ENCODE assay signal across 9 mouse cellular contexts in genomic region chr2:80037971-80038370, GRCm38 (mm10).
DNase-seq lines count a peak whose midpoint lies in the region; ATAC-seq and TF ChIP-seq lines count a peak whose summit lies in the region.
"Had no signal": no experiment of that assay in that cellular context is flagged by ENCODE, and none has a peak within 500 bp of the region (broad histone marks: within the 10 kb centered on the region; RNA-seq: fewer than 3 reads in every experiment).

No protein-coding gene starts in this region.

- WGBS in lung, postnatal 0 days, result 30% methylated on average over 5 of the region's 5 CpGs
- WGBS in intestine, embryonic 15.5 days, result 42% methylated on average over 5 of the region's 5 CpGs
- WGBS in stomach, embryonic 16.5 days, result 30% methylated on average over 5 of the region's 5 CpGs

- no peaks in the 10 kb centered on the region for H3K9me3 ChIP-seq in lung, postnatal 0 days (ENCODE audit: low read length)
- H3K9me3 ChIP-seq in intestine, embryonic 15.5 days, result no peaks in the 10 kb centered on the region
- no peaks in the 10 kb centered on the region for H3K9me3 ChIP-seq in stomach, embryonic 16.5 days (replicated peaks; ENCODE audit: control insufficient read depth, low read length)

- no peak for TF ChIP-seq EP300 in lung, postnatal 0 days (IDR thresholded peaks at IDR 0.05)

- intact Hi-C loops in heart, postnatal 25 days (cut with DNase I), result no loop called here

- H3K4me1 ChIP-seq in lung, postnatal 0 days (ENCODE audit: insufficient read depth, low read depth, low read length), result no peaks in the 10 kb centered on the region
- no peaks in the 10 kb centered on the region for H3K4me1 ChIP-seq in intestine, embryonic 15.5 days (replicated peaks)
- H3K4me1 ChIP-seq in stomach, embryonic 16.5 days (ENCODE audit: control insufficient read depth, insufficient read depth, low read length), result no peaks in the 10 kb centered on the region

- H3K27ac ChIP-seq in lung, postnatal 0 days (ENCODE audit: low read length), result 0 out of 2 replicates have a peak overlapping the region, but pooled peaks have one; percentile 66
- H3K27ac ChIP-seq in intestine, embryonic 15.5 days, result peak overlapping the region; percentile 72; the same call in 1 of the 2 replicates
- peak overlapping the region; percentile 84 for H3K27ac ChIP-seq in stomach, embryonic 16.5 days (ENCODE audit: low read length)

- H3K36me3 ChIP-seq in lung, postnatal 0 days (ENCODE audit: insufficient read depth, low read length), result no peaks in the 10 kb centered on the region
- H3K36me3 ChIP-seq in intestine, embryonic 15.5 days, result no peaks in the 10 kb centered on the region
- H3K36me3 ChIP-seq in stomach, embryonic 16.5 days (ENCODE audit: control insufficient read depth, insufficient read depth, low read length), result no peaks in the 10 kb centered on the region

- peak overlapping the region; percentile 50 for H3K4me2 ChIP-seq in lung, postnatal 0 days (replicated peaks; ENCODE audit: low read depth, low read length)
- H3K4me2 ChIP-seq in intestine, embryonic 15.5 days (replicated peaks), result peak overlapping the region; percentile 51
- peak overlapping the region; percentile 52 for H3K4me2 ChIP-seq in stomach, embryonic 16.5 days (ENCODE audit: low read depth, low read length)

- no peak overlapping the region for H3K9ac ChIP-seq in lung, postnatal 0 days (replicated peaks; ENCODE audit: low read depth)
- peak overlapping the region; percentile 8; the same call in 1 of the 2 replicates for H3K9ac ChIP-seq in intestine, embryonic 15.5 days
- peak overlapping the region; percentile 68 for H3K9ac ChIP-seq in stomach, embryonic 16.5 days (ENCODE audit: low read length)

- peak overlapping the region; percentile 35 for H3K4me3 ChIP-seq in lung, postnatal 0 days (ENCODE audit: low read depth, low read length)
- H3K4me3 ChIP-seq in intestine, embryonic 15.5 days (replicated peaks), result peak overlapping the region; percentile 39
- peak overlapping the region; percentile 49 for H3K4me3 ChIP-seq in stomach, embryonic 16.5 days (replicated peaks; ENCODE audit: low read length)

- peak; percentile 57 for ATAC-seq in lung, postnatal 0 days
- ATAC-seq in intestine, embryonic 15.5 days, result no peak
- no peak for ATAC-seq in stomach, embryonic 16.5 days (ENCODE audit: insufficient read depth, low FRiP score)
- ATAC-seq: hindbrain, embryonic 16.5 days had no signal

- TF ChIP-seq CTCF in lung, postnatal 0 days (IDR thresholded peaks at IDR 0.05), result no peak

- DNase-seq in heart, adult 18-20 months, result peak; percentile 32 to 41
- no peak for DNase-seq in heart, postnatal 25 days (ENCODE audit: low spot score)
- peak; percentile 64 for DNase-seq in lung, postnatal 0 days (ENCODE audit: low spot score)
- no peak for DNase-seq in lung, postnatal 25 days (ENCODE audit: low spot score)
- DNase-seq in embryo, embryonic 10.5 days (ENCODE audit: low spot score), result no peak
- DNase-seq in spleen, postnatal 4 days (ENCODE audit: low spot score in 2 of 2), result no peak

- H3K27me3 ChIP-seq in lung, postnatal 0 days (replicated peaks; ENCODE audit: insufficient read depth, low read length), result no peaks in the 10 kb centered on the region
- no peaks in the 10 kb centered on the region for H3K27me3 ChIP-seq in intestine, embryonic 15.5 days (replicated peaks)
- no peaks in the 10 kb centered on the region for H3K27me3 ChIP-seq in stomach, embryonic 16.5 days (ENCODE audit: control insufficient read depth, insufficient read depth, low read length)

Comparison
In these comparisons a context has a peak if more than half of its experiments do, and no peak if none do; other contexts are left out.
1. DNase-seq: peak in heart, adult 18-20 months (2 of 2) and lung, postnatal 0 days (single experiment); none in heart, postnatal 25 days (single experiment), lung, postnatal 25 days (single experiment), embryo, embryonic 10.5 days (single experiment) and spleen, postnatal 4 days (0 of 2).
2. Peak in every context shown above with its lines, with median percentiles within 50 percentile points of each other: H3K27ac ChIP-seq, H3K4me2 ChIP-seq and H3K4me3 ChIP-seq.